Mouse (Mus musculus) heart, postnatal 0 days (tissue): ENCODE data around the gene Ncoa5. TPM values are rescaled to one million over a fixed set of nuclear protein-coding genes. Genes with fewer than 3 reads are reported as not detected.

Experiments
- ATAC-seq: fragments of 200-750 bp; cut with Nextera tagmentation; 2 replicates; pipeline ENCODE4 v1.8.0; 2017; ENCODE audit warnings: low read depth, moderate number of reproducible peaks, moderate library complexity; ENCODE audit not compliant: insufficient read depth
- DNase-seq: peaks from one replicate; pipeline ENCODE4 v3.0.0-alpha.2; 2016; ENCODE audit warnings: low spot score
- H3K27ac ChIP-seq: fragments of 300-500 bp; sonication (generic); 2 replicates; pipeline ENCODE4 v1.5.1; 2014; ENCODE audit warnings: low read depth, mild to moderate bottlenecking
- H3K27me3 ChIP-seq: fragments of 300-500 bp; sonication (generic); 2 replicates; pipeline ENCODE4 v1.6.1; 2014; ENCODE audit warnings: low read length, mixed read lengths; ENCODE audit not compliant: control insufficient read depth, insufficient read depth
- H3K36me3 ChIP-seq: fragments of 300-500 bp; sonication (generic); replicated peaks from 2 replicates; pipeline ENCODE4 v1.6.1; 2014; ENCODE audit warnings: low read length, mixed read lengths; ENCODE audit not compliant: control insufficient read depth, insufficient read depth
- H3K4me1 ChIP-seq: fragments of 300-500 bp; sonication (generic); 2 replicates; pipeline ENCODE4 v1.6.1; 2014; ENCODE audit warnings: antibody characterized with exemption; ENCODE audit not compliant: control insufficient read depth, insufficient read depth
- H3K4me2 ChIP-seq: fragments of 300-500 bp; sonication (generic); 2 replicates; pipeline ENCODE4 v1.6.1; 2014; ENCODE audit warnings: low read depth, mild to moderate bottlenecking, low read length, moderate library complexity
- H3K4me3 ChIP-seq: fragments of 300-500 bp; sonication (generic); 2 replicates; pipeline ENCODE4 v1.5.1; 2014; ENCODE audit warnings: low read depth, low read length
- H3K9ac ChIP-seq: fragments of 300-500 bp; sonication (generic); replicated peaks from 2 replicates; pipeline ENCODE4 v1.6.1; 2014; ENCODE audit warnings: low read depth, low read length, mixed read lengths
- H3K9me3 ChIP-seq: fragments of 300-500 bp; sonication (generic); replicated peaks from 2 replicates; pipeline ENCODE4 v1.6.1; 2016; ENCODE audit warnings: low read length; ENCODE audit not compliant: control insufficient read depth
- CTCF ChIP-seq: IDR thresholded peaks from 2 replicates; pipeline ENCODE4 v1.5.1; 2016; ENCODE audit warnings: antibody characterized with exemption, control low read depth, low read depth
- EP300 ChIP-seq: IDR thresholded peaks from 2 replicates; pipeline ENCODE4 v1.6.1; 2016; ENCODE audit warnings: antibody characterized with exemption, low read depth
- WGBS: fragments of 180-500 bp; shearing (Covaris S2); extraction: QIAGEN DNeasy Blood & Tissue Kit; methylation state at CpG from one replicate; pipeline ENCODE4 v1.1.7; 2014; 5-methylcytosine and 5-hydroxymethylcytosine counted together
- polyA plus RNA-seq: library from polyadenylated mRNA; unstranded; fragments of >200 nt; fragmentation: Nextera tagmentation; extraction: Ambion mirVana; gene quantifications from 2 replicates; pipeline ENCODE4 v1.2.1, GENCODE M21; 2015
- total RNA-seq: library from RNA; depleted of rRNA; stranded (reverse); fragments of >200 nt; gene quantifications from 2 replicates; pipeline ENCODE4 v1.2.3, GENCODE M21; 2014; ENCODE audit warnings: low replicate concordance

Ncoa5 gene
- total and polyA plus RNA-seq, 2 experiments from 2014 or later, result 20.8 to 30.7 TPM

- Histone ChIP-seq H3K27ac (no peak overlapping the region), H3K9me3 (no peaks in the 10 kb centered on the region), H3K4me3 (no peak overlapping the region), H3K4me2 (no peak overlapping the region), H3K4me1 (no peaks in the 10 kb centered on the region), H3K27me3 (peaks cover 74% of the 10 kb centered on the region), H3K36me3 (no peaks in the 10 kb centered on the region), H3K9ac (no peak overlapping the region)
- TF ChIP-seq EP300 (no peak), CTCF (no peak)
- WGBS, result 5% methylated on average over 9 of the region's 9 CpGs
- no peak for ATAC-seq
- DNase-seq, result no peak
Observed at GRCm38 (mm10) chr2:165077055-165077454, 42.4 kb upstream of the Ncoa5 start.

DNA sequence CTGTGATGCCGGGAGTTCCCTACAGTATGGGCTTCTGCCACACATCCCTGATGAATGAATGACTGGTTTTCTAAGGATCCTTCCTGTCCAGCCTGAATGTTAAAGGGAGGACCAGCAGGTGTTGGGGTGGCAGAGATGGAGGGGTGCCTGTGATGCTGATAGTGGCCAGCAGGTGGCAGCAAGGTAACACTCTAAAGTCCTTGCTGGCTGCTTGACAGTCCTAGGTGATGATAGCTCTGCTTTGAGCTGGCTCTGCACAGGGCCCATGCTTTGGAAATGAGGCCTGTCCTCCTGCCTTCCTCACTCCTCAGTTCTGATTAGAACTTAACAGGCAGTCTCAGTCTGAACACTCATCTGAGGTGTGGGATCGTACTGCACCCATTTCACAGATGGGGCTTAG is 40.3 kb upstream of the Ncoa5 start:
- DNase-seq (peak; percentile 59), ATAC-seq (peak; percentile 55)
- no peaks in the 10 kb centered on the region for H3K9me3 ChIP-seq
- no peak overlapping the region for H3K9ac ChIP-seq
- H3K4me3 ChIP-seq, result no peak overlapping the region
- H3K36me3 ChIP-seq, result no peaks in the 10 kb centered on the region
- H3K27me3 ChIP-seq, result peaks cover 69% of the 10 kb centered on the region
- H3K4me1 ChIP-seq, result no peaks in the 10 kb centered on the region
- H3K4me2 ChIP-seq, result no peak overlapping the region
- H3K27ac ChIP-seq, result no peak overlapping the region
- 20% methylated on average over 2 of the region's 2 CpGs for WGBS
- TF ChIP-seq CTCF (peak; percentile 93), EP300 (no peak)

- Histone ChIP-seq H3K27ac (no peak overlapping the region), H3K4me3 (no peak overlapping the region), H3K9ac (no peak overlapping the region), H3K27me3 (peaks cover 62% of the 10 kb centered on the region), H3K4me2 (no peak overlapping the region), H3K36me3 (no peaks in the 10 kb centered on the region), H3K4me1 (no peaks in the 10 kb centered on the region), H3K9me3 (no peaks in the 10 kb centered on the region)
- 26% methylated on average over 11 of the region's 11 CpGs for WGBS
- ATAC-seq (peak; percentile 62), DNase-seq (peak; percentile 23)
- no peak for TF ChIP-seq CTCF
- TF ChIP-seq EP300, result no peak
Observed at GRCm38 (mm10) chr2:165074081-165074884, 39.6 kb upstream of the Ncoa5 start.

- WGBS, result 9% methylated on average over 9 of the region's 9 CpGs
- peaks cover 53% of the 10 kb centered on the region for H3K27me3 ChIP-seq
- no peak overlapping the region for H3K27ac ChIP-seq
- no peak overlapping the region for H3K4me3 ChIP-seq
- H3K4me1 ChIP-seq, result no peaks in the 10 kb centered on the region
- no peak overlapping the region for H3K9ac ChIP-seq
- no peaks in the 10 kb centered on the region for H3K9me3 ChIP-seq
- ATAC-seq (no peak), DNase-seq (no peak)
- TF ChIP-seq EP300 (no peak), CTCF (no peak)
- H3K4me2 ChIP-seq, result no peak overlapping the region
- no peaks in the 10 kb centered on the region for H3K36me3 ChIP-seq
Observed at GRCm38 (mm10) chr2:165073381-165073781, 38.7 kb upstream of the Ncoa5 start.

DNA sequence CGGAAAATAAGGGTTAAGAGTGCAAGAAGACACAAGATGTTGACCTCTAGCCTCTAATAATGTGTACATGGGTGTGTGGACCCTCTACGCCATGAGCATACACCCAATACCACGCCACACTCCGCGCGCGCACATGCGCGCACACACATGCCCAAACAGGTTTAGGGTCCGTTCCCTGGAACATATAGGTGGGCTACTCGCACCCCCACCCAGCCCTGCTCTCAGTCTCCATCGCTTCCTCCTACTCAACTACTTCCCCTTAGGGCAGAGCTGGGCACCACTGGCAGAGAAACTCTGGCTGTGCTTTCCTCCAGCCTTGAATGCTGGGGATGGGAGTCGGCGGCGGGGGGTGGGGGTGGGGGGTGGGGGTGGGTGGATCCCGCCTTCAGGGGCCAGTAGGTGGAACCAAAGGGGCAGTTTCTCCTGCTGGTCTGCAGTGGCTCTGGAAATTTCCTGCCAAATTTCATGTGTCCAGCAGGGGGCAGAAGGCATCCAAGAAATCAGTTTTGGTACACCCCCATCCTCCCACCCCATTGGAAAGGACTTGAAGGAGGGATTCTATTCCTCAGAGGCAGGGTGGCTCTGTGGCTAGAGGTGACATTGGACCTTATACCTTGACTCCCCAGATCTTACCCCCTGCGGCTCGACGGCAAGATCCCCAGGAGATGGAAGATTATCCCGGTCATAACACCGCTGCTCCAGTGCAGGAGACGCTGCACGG is 35.6 kb upstream of the Ncoa5 start:
- H3K9ac ChIP-seq, result no peak overlapping the region
- ATAC-seq (0 out of 2 replicates have a peak, but pooled peaks have one; percentile 24), DNase-seq (peak; percentile 62)
- H3K9me3 ChIP-seq, result no peaks in the 10 kb centered on the region
- H3K4me3 ChIP-seq, result no peak overlapping the region
- no peak overlapping the region for H3K27ac ChIP-seq
- TF ChIP-seq EP300, result no peak
- TF ChIP-seq CTCF, result peak; percentile 68
- no peaks in the 10 kb centered on the region for H3K4me1 ChIP-seq
- WGBS, result 21% methylated on average over 23 of the region's 23 CpGs
- no peaks in the 10 kb centered on the region for H3K36me3 ChIP-seq
- peaks cover 27% of the 10 kb centered on the region for H3K27me3 ChIP-seq
- H3K4me2 ChIP-seq, result no peak overlapping the region

GRCm38 (mm10) chr2:165068806-165069205 is 34.1 kb upstream of the Ncoa5 start:
- DNase-seq (no peak), ATAC-seq (no peak)
- H3K27me3 ChIP-seq, result peaks cover 25% of the 10 kb centered on the region
- no peak overlapping the region for H3K4me2 ChIP-seq
- H3K36me3 ChIP-seq, result no peaks in the 10 kb centered on the region
- H3K27ac ChIP-seq, result no peak overlapping the region
- H3K4me1 ChIP-seq, result no peaks in the 10 kb centered on the region
- WGBS, result 63% methylated on average over 2 of the region's 2 CpGs
- H3K4me3 ChIP-seq, result no peak overlapping the region
- no peak overlapping the region for H3K9ac ChIP-seq
- no peak for TF ChIP-seq EP300
- TF ChIP-seq CTCF, result no peak
- no peaks in the 10 kb centered on the region for H3K9me3 ChIP-seq
